Mouse (Mus musculus) spleen, adult 2 months (tissue): ENCODE measurements at regions not wholly inside any gene's neighbourhood (a gene's known extent, or its start where the extent isn't known, plus 50 kb on each side); places are given as distances from the start of the nearest gene placed in this dataset.

Experiments used
- CTCF ChIP-seq: fragments of 200-500 bp; IDR thresholded peaks from 2 replicates; pipeline ENCODE4 v1.5.1; 2011; ENCODE audit warnings: mild to moderate bottlenecking, inconsistent platforms; ENCODE audit not compliant: insufficient read depth, insufficient read length, insufficient replicate concordance; ENCODE audit errors: extremely low read depth
- POLR2A ChIP-seq: fragments of 200-500 bp; IDR thresholded peaks from 2 replicates; pipeline ENCODE4 v1.6.1; 2011; ENCODE audit warnings: low read depth, low read length, inconsistent platforms

DNA sequence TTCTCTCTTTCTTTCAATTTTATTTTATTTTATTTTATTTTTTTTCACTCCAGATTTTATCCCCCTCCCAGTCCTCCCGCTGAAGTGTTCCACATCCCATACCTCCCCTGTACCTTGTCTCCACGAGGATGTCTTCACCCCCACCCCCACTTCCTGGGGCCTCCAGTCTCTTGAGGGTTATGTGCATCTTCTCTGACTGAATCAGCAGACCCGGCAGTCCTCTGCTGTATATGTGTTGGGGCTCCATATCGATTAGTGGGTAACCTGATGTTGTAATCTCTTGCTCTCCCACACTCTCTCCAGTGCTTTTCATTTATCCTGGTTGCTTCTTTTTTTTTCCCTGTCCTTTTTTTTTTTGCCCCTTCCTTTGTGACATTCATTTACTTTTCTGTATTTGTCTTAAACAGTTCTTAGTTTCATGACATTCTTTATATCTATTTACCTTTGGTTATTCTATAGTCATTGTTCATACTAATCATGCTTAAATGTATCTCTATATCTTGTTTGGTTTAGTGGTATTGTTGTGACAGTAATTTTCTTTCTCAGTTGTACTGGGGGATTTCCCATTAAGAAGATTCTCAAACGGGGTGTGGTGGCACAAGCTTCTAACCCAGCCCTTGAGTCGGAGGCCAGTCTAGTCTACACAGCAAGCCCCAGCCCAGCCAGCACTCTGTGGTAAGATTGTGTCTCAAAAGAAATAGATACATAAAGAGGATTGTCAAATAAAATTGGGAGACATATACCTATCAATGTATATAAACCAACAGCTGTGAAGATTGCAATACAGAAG is 73.9 kb upstream of the Cnot2 start:
- no peak for TF ChIP-seq POLR2A
- no peak for TF ChIP-seq CTCF
